Mouse (Mus musculus) testis, adult 2 months (tissue): ENCODE measurements at regions not wholly inside any gene's neighbourhood (a gene's known extent, or its start where the extent isn't known, plus 50 kb on each side); places are given as distances from the start of the nearest gene placed in this dataset.
A peak's percentile ranks its signal among the peaks of the same experiment; 100 is the strongest.

Experiments used
- CTCF ChIP-seq: fragments of 200-500 bp; IDR thresholded peaks from 2 replicates; pipeline ENCODE4 v1.5.1; 2012; ENCODE audit warnings: low read depth, mild to moderate bottlenecking, inconsistent platforms, low read length, moderate library complexity; ENCODE audit not compliant: control insufficient read depth, insufficient read depth, insufficient replicate concordance
- POLR2A ChIP-seq: fragments of 200-500 bp; IDR thresholded peaks from 2 replicates; pipeline ENCODE4 v1.6.1; 2012; ENCODE audit warnings: low read depth, mild to moderate bottlenecking, inconsistent platforms, low read length, moderate library complexity; ENCODE audit not compliant: control insufficient read depth

DNA sequence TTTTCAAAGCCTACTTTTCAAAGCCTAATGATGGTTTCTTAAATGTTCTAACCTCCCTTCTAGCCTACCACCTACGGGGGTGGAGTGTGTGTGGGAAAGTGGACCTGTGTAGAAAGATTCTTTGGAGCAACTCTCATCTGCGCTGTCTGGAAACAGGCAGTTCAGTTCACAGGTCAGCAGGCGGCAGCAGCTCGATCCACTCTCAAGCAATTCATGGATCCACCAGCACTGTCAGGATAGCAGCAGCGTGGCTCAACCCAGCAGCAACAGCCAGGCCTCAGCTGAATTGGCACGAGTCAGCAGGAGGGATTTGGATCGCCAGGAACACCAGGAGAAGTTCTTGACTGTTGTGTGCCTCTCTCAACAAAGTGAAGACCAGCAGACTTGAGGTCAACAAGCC is 53.1 kb upstream of the Lemd2 start:
- TF ChIP-seq POLR2A (no peak), CTCF (peak; percentile 53; the same call in 1 of the 2 replicates)
